Comparison of ENCODE assay signal across 8 mouse cellular contexts in the genomic region with DNA sequence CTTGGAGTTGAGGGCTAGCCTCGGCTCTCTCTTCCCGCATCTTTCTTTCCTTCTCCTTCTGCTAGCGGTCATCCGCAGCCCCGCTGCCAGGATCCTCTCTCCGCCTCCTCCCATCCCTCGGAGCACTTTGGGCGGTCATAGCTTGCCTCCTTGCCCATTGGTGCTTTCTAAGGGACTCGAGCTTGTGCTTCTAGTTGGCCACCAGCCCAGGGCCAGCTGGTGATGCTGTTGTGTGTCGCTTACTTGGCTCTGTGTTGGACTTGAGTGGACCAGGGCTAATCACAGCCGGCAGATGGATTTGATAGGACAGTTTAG. TPM values are rescaled to one million over a fixed set of nuclear protein-coding genes. Genes with fewer than 3 reads are reported as not detected.
DNase-seq lines count a peak whose midpoint lies in the region; ATAC-seq lines count a peak whose summit lies in the region.

Gene Etfdh, minus strand, starts transcription at position 85 of the 315 bp plus-strand sequence.

- H3K4me2 ChIP-seq in heart, embryonic 14.5 days (ENCODE audit: low read length) = peak within 1 kb of the TSS; percentile 90
- peak within 1 kb of the TSS; percentile 83 for H3K4me2 ChIP-seq in liver, embryonic 11.5 days

- H3K27me3 ChIP-seq in forebrain, embryonic 10.5 days (ENCODE audit: poor library complexity, severe bottlenecking) = no peaks in the 10 kb centered on the region
- H3K27me3 ChIP-seq in heart, embryonic 14.5 days (ENCODE audit: control insufficient read depth, insufficient read depth, low read length) = no peaks in the 10 kb centered on the region
- H3K27me3 ChIP-seq in liver, embryonic 11.5 days (replicated peaks; ENCODE audit: control insufficient read depth, insufficient read depth, low read length) = no peaks in the 10 kb centered on the region

- peak within 1 kb of the TSS; percentile 83 for H3K4me3 ChIP-seq in forebrain, embryonic 10.5 days
- peak within 1 kb of the TSS; percentile 78 to 86 for H3K4me3 ChIP-seq in heart, embryonic 14.5 days (ENCODE audit: control insufficient read depth in 1 of 2, insufficient read depth in 1 of 2, low read depth in 1 of 2, low read length in 2 of 2)
- H3K4me3 ChIP-seq in liver, embryonic 11.5 days (ENCODE audit: low read depth, low read length) = peak within 1 kb of the TSS; percentile 80

- WGBS in forebrain, embryonic 10.5 days = 2% methylated on average over 11 of the region's 11 CpGs
- 2% methylated on average over 11 of the region's 11 CpGs for WGBS in heart, embryonic 14.5 days
- 2% methylated on average over 11 of the region's 11 CpGs for WGBS in liver, embryonic 11.5 days

- peaks cover 22% of the 10 kb centered on the region for H3K9me3 ChIP-seq in forebrain, embryonic 10.5 days
- H3K9me3 ChIP-seq in heart, embryonic 14.5 days (ENCODE audit: control insufficient read depth, low read length) = no peaks in the 10 kb centered on the region
- no peaks in the 10 kb centered on the region; the same call in 1 of the 2 replicates for H3K9me3 ChIP-seq in liver, embryonic 11.5 days (ENCODE audit: control insufficient read depth, low read length)

- peaks cover 25% of the 10 kb centered on the region for H3K4me1 ChIP-seq in forebrain, embryonic 10.5 days
- peaks cover 0 to 6% of the 10 kb centered on the region in 2 experiments; a peak in 1 of 4 replicates for H3K4me1 ChIP-seq in heart, embryonic 14.5 days (ENCODE audit: control insufficient read depth in 2 of 2, insufficient read depth in 2 of 2, low read length in 2 of 2)
- peaks cover 5% of the 10 kb centered on the region; the same call in 1 of the 2 replicates for H3K4me1 ChIP-seq in liver, embryonic 11.5 days (replicated peaks; ENCODE audit: control insufficient read depth, insufficient read depth, low read length)

- H3K27ac ChIP-seq in forebrain, embryonic 10.5 days = peak within 1 kb of the TSS; percentile 95
- peak within 1 kb of the TSS; percentile 87 to 93 for H3K27ac ChIP-seq in heart, embryonic 14.5 days (replicated peaks in 1 of 2; ENCODE audit: control insufficient read depth in 1 of 2, insufficient read depth in 1 of 2, low read depth in 2 of 2, low read length in 2 of 2)
- peak within 1 kb of the TSS; percentile 67 for H3K27ac ChIP-seq in liver, embryonic 11.5 days (ENCODE audit: low read depth, low read length)

- DNase-seq in Muller cell, postnatal 12 days (ENCODE audit: inconsistent ontology term) = peak; percentile 94
- peak; percentile 56 for DNase-seq in c-Kit-positive CD71-positive TER-119-positive erythroid progenitor cells, embryonic 14.5 days (ENCODE audit: low spot score)
- peak; percentile 63 for DNase-seq in forebrain, embryonic 10.5 days (ENCODE audit: extremely low spot score, low spot score)
- peak; percentile 78 for DNase-seq in kidney, postnatal 14 days
- peak; percentile 61 for DNase-seq in liver, embryonic 11.5 days (ENCODE audit: low spot score)
- DNase-seq in urinary bladder, postnatal 14 days (ENCODE audit: low spot score) = peak; percentile 61

- peak within 1 kb of the TSS; percentile 89 for H3K9ac ChIP-seq in heart, embryonic 14.5 days (ENCODE audit: low read length)
- H3K9ac ChIP-seq in liver, embryonic 11.5 days (ENCODE audit: low read depth, low read length) = peak within 1 kb of the TSS; percentile 86

- peaks cover 33% of the 10 kb centered on the region for H3K36me3 ChIP-seq in forebrain, embryonic 10.5 days (replicated peaks)
- peaks cover 26% of the 10 kb centered on the region for H3K36me3 ChIP-seq in heart, embryonic 14.5 days (ENCODE audit: control insufficient read depth, insufficient read depth, low read length)
- H3K36me3 ChIP-seq in liver, embryonic 11.5 days (ENCODE audit: control insufficient read depth, insufficient read depth, low read length) = peaks cover 11% of the 10 kb centered on the region

- peak; percentile 28 for ATAC-seq in heart, embryonic 14.5 days (ENCODE audit: insufficient number of reproducible peaks, insufficient read depth, low FRiP score, low read depth)
- peak; percentile 24 for ATAC-seq in liver, embryonic 11.5 days (replicated peaks; ENCODE audit: low FRiP score)
- ATAC-seq in monocyte, adult 5-6 weeks (replicated peaks; ENCODE audit: insufficient number of reproducible peaks, low FRiP score, low TSS enrichment, poor library complexity, severe bottlenecking) = 0 out of 2 replicates have a peak, but pooled peaks have one; percentile 13

RNA-seq across cellular contexts. Expression of gene Etfdh, which starts in this region (rescaled TPM):
- 41.1 and 43.8 TPM in 2 replicates for polyA plus RNA-seq in forebrain, embryonic 10.5 days (2016; fragmentation: Nextera tagmentation; extraction: Ambion mirVana)
- polyA plus RNA-seq in heart, embryonic 14.5 days (2014; fragmentation: Nextera tagmentation; extraction: Ambion mirVana) = 189 and 203 TPM in 2 replicates
- 48.8 and 54.5 TPM in 2 replicates for polyA plus RNA-seq in liver, embryonic 11.5 days (2014; fragmentation: Nextera tagmentation; extraction: Ambion mirVana)
- 34.8 to 50.9 TPM (median 49.1 TPM) in 3 replicates for total RNA-seq in monocyte, adult 5-6 weeks (2017)

Comparison
In these comparisons a context has a peak if more than half of its experiments do, and no peak if none do; other contexts are left out.
1. Peak in every context shown above with its lines: DNase-seq, ATAC-seq, H3K4me3 ChIP-seq and H3K27ac ChIP-seq.